Mouse (Mus musculus) ovary, adult 2 months (tissue): ENCODE measurements around the gene Lcn10. TPM values are rescaled to one million over a fixed set of nuclear protein-coding genes. Genes with fewer than 3 reads are reported as not detected.

Source experiments
- polyA plus RNA-seq: library from polyadenylated mRNA; depleted of rRNA; stranded (reverse); fragments of >200 nt; gene quantifications from 2 replicates; pipeline ENCODE4 v1.2.3, GENCODE M21; 2012; rRNA removed

Gene Lcn10
- polyA plus RNA-seq, result not detected in 2 replicates

GRCm38 (mm10) chr2:25682426-25682825 is at the start of gene Lcn10:
Gene Lcn10, plus strand, starts transcription at chr2:25682726.

GRCm38 (mm10) chr2:25652902-25653301 is 29.6 kb upstream of the Lcn10 start, which contains the start of gene Lcn8:
Gene Lcn8, plus strand, starts transcription at chr2:25653120.

GRCm38 (mm10) chr2:25657652-25658051 is 24.9 kb upstream of the Lcn10 start, which contains the start of gene Lcn5:
Gene Lcn5, plus strand, starts transcription at chr2:25657952.

GRCm38 (mm10) chr2:25676486-25676885 is 6.0 kb upstream of the Lcn10 start, which contains the start of gene Lcn6:
Gene Lcn6, plus strand, starts transcription at chr2:25676786.

GRCm38 (mm10) chr2:25699743-25700142 is 17.2 kb downstream of the Lcn10 start, which contains the start of gene Obp2a:
Gene Obp2a, plus strand, starts transcription at chr2:25700043.

GRCm38 (mm10) chr2:25706643-25707481 is 24.3 kb downstream of the Lcn10 start, which contains the start of gene Bmyc:
Gene Bmyc, plus strand, starts transcription at chr2:25706739.

Other genes with a start within 250 kb of the Lcn10 start
- gene Clic3, start 225.9 kb upstream of the Lcn10 start, polyA plus RNA-seq, result 36.3 and 57.3 TPM in 2 replicates
- gene Paxx, start 221.6 kb upstream of the Lcn10 start, polyA plus RNA-seq, result 87.0 and 99.6 TPM in 2 replicates
- 17.0 and 20.7 TPM in 2 replicates for gene Ptgds, start 212.7 kb upstream of the Lcn10 start, polyA plus RNA-seq
- gene Lcn12, start 188.8 kb upstream of the Lcn10 start, polyA plus RNA-seq, result not detected in 2 replicates
- 24.5 and 26.0 TPM in 2 replicates for gene Fbxw5, start 182.0 kb upstream of the Lcn10 start, polyA plus RNA-seq
- gene C8g, start 181.0 kb upstream of the Lcn10 start, polyA plus RNA-seq, result 5.0 TPM in 2 replicates
- gene Traf2, start 135.8 kb upstream of the Lcn10 start, polyA plus RNA-seq, result 19.3 and 21.8 TPM in 2 replicates
- gene Edf1, start 124.9 kb upstream of the Lcn10 start, polyA plus RNA-seq, result 124 and 162 TPM in 2 replicates
- gene Mamdc4, start 107.9 kb upstream of the Lcn10 start, polyA plus RNA-seq, result 20.7 and 30.4 TPM in 2 replicates
- 73.9 and 105 TPM in 2 replicates for gene Phpt1, start 107.5 kb upstream of the Lcn10 start, polyA plus RNA-seq
- gene Ajm1, start 101.0 kb upstream of the Lcn10 start, polyA plus RNA-seq, result 8.4 and 10.4 TPM in 2 replicates
- 123 and 169 TPM in 2 replicates for gene Rabl6, start 74.2 kb upstream of the Lcn10 start, polyA plus RNA-seq
- not detected in 2 replicates for gene Ccdc183, start 65.0 kb upstream of the Lcn10 start, polyA plus RNA-seq
- gene Tmem141, start 60.7 kb upstream of the Lcn10 start, polyA plus RNA-seq, result 22.5 and 36.2 TPM in 2 replicates
- gene Fcna, start 54.7 kb upstream of the Lcn10 start, polyA plus RNA-seq, result 1.2 and 1.8 TPM in 2 replicates
- gene Lcn8, start 29.6 kb upstream of the Lcn10 start, polyA plus RNA-seq, result not detected in 2 replicates
- not detected in 2 replicates for gene Lcn5, start 24.8 kb upstream of the Lcn10 start, polyA plus RNA-seq
- gene Lcn6, start 5.9 kb upstream of the Lcn10 start, polyA plus RNA-seq, result not detected in 2 replicates
- gene Obp2a, start 17.3 kb downstream of the Lcn10 start, polyA plus RNA-seq, result not detected in 2 replicates
- gene Bmyc, start 24.0 kb downstream of the Lcn10 start, polyA plus RNA-seq, result 98.8 and 103 TPM in 2 replicates
- gene Obp2b, start 54.3 kb downstream of the Lcn10 start, polyA plus RNA-seq, result not detected in 2 replicates
- gene Lcn3, start 82.8 kb downstream of the Lcn10 start, polyA plus RNA-seq, result not detected in 2 replicates
- gene Lcn11, start 94.3 kb downstream of the Lcn10 start, polyA plus RNA-seq, result not detected in 2 replicates
- not detected in 2 replicates for gene Gm13539, start 99.5 kb downstream of the Lcn10 start, polyA plus RNA-seq
- not detected in 2 replicates for gene Glt6d1, start 133.1 kb downstream of the Lcn10 start, polyA plus RNA-seq
- not detected in 2 replicates for gene Lcn9, start 140.4 kb downstream of the Lcn10 start, polyA plus RNA-seq
- gene Sohlh1, start 164.5 kb downstream of the Lcn10 start, polyA plus RNA-seq, result 4.8 and 5.7 TPM in 2 replicates
- 57.9 and 61.4 TPM in 2 replicates for gene Kcnt1, start 181.0 kb downstream of the Lcn10 start, polyA plus RNA-seq